Mouse (Mus musculus) kidney, adult 18-20 months (tissue): ENCODE data around the gene Aldh1l2.

ENCODE experiments used
- DNase-seq: peaks from one replicate; pipeline ENCODE4 v3.0.0; 2021

Gene Aldh1l2

DNA sequence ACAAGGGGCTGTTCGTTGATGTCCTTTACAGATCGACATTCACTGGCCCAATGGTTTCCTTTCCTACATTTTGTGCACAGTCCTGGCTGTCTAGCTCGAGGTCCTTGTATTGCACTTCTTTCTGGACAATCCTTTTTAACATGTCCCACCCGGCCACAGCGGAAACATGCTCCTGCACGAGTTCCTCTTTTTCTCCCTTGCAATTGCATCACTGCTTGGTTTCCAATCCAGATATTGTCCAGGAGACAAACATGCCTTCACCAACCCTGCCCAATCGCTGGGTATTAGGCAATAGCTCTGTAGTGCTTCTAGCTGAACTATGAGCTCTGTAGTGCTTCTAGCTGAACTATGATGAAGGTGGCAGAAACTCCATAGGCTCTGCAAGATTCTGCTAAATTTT lies 85.4 kb downstream of the Aldh1l2 start:
- no peak for DNase-seq
